Mouse (Mus musculus) common myeloid progenitor, adult 5-6 weeks (primary cell): ENCODE results near the gene Dpep3. TPM values are rescaled to one million over a fixed set of nuclear protein-coding genes. Genes with fewer than 3 reads are reported as not detected.

ENCODE experiments used
- ATAC-seq: replicated peaks from 2 replicates; pipeline ENCODE4 v1.8.0; 2016; ENCODE audit warnings: low read depth, mild to moderate bottlenecking, moderate TSS enrichment, inconsistent platforms; ENCODE audit not compliant: poor library complexity, severe bottlenecking
- total RNA-seq: library from RNA; stranded (forward); fragments of 200-1000, 187-1606 nt; gene quantifications from 2 replicates; pipeline ENCODE4 v1.2.3, GENCODE M21; 2017

Gene Dpep3
- total RNA-seq, 1 experiment from 2014 or later: not detected

DNA sequence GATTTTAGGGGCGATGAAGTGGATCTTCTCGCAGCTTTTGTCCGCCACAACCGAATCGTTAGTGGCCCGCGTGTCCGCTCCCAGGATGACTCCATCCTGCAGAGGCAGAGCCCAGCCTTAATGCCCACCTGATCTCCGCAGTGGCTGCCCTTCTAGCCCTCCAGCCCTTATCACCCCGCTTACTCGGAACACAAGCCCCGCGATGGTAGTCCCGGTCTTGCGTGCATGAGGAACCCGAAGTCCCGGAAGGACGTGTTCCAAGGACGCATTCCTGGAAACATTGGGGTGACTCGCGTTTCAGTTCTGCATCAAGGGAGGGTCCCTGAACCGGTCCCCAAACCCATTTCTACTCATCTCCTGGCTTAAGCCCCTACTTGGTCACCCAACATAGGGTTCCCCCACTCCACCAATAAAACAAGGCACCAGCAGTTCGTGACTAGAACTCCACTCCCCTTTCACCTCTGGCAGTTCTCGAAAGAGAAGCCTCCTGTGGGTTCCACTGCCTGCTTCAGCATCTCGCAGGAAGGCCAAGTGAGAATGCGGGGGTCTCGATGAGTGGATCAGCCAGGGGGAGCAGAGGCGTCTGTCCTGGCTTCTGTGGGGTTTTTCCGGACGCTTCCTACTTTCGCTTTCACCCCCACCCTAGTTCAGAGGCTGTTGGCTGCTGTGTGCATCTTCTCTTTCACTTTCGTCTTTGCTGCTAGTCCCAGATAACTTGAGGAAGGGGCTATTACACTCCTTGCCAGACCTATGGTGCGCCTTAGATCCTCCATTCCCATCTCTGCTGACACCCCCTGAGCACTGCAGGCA is 41.5 kb downstream of the Dpep3 start:
- ATAC-seq: peak; percentile 46

DNA sequence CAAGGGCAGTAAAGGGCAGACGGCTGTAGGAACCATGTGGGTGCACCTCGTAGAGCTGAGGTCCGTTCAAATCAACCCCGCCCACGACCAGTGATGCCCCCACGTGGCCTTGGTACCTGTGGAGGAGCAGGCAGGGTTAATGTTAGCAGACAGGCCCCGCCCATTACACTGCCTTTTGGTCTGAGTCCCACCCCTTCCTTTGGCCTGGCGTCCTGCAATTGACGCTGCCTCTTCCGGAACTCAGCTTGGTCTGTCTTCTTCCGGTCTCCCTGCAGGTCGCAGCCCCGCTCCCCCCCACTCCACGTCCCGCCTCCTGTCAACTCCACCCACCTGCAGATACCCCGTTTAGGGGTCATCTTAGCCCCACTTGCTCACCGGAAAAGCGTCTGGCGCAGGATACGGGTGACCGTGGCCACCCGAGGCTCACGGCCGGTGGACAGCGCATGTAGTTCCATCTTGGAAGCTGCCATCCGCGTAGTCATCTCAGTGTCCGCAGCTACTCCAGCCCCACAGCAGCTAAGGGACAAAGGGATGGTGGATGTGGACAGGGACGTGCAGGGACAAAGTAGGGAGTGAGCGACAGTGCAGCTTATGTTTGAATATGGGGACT is 42.3 kb downstream of the Dpep3 start:
- ATAC-seq: peak; percentile 80

DNA sequence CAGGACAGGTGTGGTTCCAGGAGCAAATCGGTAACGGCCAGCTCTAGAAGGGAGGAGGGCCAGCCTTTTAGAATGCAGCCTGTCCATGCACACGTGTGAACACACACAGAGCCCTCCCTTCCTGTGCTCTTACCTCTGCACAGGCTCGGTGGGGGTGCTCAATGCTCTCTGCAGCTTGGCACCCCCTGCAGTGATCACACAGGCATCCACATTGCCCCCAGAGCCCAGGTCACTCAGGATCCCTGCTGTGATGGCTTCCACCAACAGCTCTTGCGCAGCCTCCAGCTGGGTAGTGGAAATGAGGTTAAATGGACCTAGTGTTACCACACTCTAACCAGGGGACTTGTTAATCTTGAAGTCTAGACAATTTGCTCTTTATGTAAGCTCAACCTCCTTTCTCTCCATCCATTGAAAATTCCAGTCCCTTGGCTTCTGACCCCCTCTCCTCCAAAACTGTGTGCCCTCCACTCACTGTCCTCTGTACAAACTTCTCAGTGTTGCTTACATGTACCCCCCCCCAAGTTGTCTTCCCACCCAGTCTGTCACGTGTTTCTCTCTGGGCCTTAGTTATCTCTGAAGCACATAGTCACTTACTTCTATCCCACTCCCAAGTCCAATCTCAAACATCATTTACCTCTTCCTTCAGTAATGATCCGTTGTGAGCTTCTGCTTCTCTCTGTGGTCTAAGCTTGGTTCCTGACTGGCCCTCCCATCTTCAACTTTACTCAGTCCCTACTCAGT is 43.2 kb downstream of the Dpep3 start:
- ATAC-seq: no peak

DNA sequence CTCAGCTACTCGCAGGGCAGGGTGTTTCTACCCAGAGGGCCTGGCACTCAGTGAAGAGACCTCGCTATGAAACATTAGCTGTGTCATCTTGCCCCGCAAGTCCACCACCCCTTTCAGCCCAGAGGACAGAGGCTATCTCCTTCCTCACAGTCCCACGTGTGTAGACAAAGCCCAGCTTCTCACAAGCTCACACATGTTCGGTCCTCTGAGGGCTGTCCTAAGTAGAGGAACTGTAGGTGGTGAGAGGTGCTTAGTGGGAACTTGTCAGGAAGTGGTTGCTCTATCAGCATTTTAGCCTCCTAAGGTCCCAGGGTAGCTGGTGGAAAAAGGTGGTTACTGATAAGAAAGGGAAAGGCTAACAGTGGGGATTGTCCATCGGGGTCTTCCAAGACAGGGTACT is 44.1 kb downstream of the Dpep3 start:
- ATAC-seq: peak; percentile 9

DNA sequence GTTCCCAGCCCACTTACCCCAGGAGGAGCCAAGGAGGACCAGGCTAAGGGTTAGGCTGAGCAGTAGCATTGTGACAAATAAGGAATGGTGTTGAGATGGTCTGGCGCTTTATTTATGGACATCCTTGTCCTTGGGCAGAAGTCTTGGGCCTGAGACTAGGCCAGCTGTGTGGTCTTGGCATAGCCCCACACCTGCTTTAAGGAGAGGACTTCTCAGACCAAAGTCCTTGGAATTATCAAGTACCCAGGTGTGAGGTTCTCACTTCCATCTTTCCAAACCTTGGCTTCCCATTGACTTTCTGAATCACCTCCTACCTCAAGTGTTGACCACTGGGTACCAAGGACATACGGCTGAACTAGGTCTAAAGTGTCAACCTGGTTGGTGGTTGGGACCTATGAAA is 45.5 kb downstream of the Dpep3 start, which contains the start of gene Ctrl:
Gene Ctrl (minus strand): TSS at position 101 of the 400 bp plus-strand sequence.
- no peak for ATAC-seq

DNA sequence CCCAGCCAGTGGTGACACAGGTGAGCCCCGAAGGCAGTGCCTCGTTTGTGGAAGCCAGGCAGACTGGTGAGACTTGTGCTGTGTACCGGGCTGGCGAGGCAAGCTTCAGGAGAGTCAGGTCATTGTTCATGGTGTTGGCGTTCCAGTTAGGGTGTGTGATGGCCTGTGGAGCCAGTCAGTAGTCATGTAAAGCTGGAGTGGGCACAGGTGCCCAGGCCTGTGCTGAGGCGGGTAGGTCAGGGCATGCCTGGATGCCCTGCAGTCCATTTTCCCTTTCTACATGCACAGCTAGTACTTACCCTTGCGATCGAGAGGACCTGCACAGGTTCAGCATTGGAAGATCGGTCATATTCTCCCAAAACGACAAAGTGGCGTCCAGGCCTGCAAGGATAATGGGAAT is 46.7 kb downstream of the Dpep3 start:
- no peak for ATAC-seq

DNA sequence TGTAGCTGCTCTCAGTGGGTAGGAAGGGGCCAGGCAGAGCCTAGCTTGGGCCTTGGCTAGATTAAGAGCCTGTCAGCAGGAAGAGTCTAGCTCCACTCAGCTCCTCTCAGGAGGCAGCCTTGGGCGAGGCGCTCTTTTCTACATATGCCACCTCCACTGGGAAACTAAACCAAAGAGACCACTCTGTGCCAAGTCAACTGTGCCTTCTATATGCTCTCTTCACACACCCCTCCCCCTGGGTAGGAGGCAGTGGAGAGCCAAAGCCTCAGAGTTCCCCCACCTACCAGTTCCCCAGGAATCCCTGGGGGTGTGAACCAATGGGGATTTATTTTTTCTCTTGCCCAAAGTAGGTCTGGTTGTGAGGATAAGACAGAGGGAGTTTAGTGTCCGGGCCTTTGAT is 48.0 kb downstream of the Dpep3 start:
- ATAC-seq: no peak

DNA sequence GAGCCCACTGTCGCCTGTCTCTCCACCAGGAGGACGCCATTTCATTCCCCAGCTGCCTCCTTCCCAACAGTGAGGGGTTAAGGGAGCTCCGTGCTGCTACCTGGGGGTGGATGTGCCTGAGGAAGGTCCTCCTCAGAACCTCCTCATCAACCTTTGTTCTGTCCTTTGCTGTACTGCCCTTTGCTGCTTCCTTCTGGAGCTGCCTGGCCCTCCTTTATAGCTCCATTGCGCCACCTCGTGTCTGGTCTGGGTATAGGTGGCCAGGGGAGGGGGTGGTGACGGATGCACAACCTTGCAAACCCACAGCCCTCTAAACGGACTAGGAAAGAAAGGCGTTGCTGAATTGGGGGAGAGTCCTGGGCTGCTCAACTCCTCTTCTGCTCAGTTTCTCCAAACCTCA is 48.6 kb downstream of the Dpep3 start:
- peak; percentile 86 for ATAC-seq

DNA sequence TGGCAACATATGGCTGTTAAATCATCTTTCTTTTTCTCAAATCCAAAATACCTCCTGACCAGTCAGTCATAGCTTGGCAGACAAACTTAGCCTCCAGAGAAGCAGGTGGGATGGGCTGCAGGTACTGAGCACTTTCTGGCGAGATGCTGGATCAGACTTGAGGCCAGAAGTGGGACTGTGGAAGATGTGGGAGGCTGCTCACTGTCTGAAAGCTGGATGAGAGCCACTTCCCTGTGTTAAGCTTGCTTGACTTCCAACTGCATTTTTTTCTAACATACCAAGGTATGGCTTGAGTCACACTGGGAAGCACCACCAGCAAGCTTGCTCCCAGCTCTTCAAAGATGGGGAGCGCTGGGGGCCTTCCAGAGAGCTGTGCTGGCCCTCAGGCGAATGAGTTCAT is 54.1 kb downstream of the Dpep3 start:
- no peak for ATAC-seq

Other genes with a start within 250 kb of the Dpep3 start
- gene Gfod2, start 220.8 kb downstream of the Dpep3 start, total RNA-seq: 0.92 and 3.7 TPM in 2 replicates
- gene Ranbp10, start 152.1 kb downstream of the Dpep3 start, total RNA-seq: 9.4 and 13.4 TPM in 2 replicates
- gene Tsnaxip1, start 151.7 kb downstream of the Dpep3 start, total RNA-seq: not detected in 2 replicates
- gene Cenpt, start 126.2 kb downstream of the Dpep3 start, total RNA-seq: 13.4 and 16.9 TPM in 2 replicates
- 23.6 and 24.3 TPM in 2 replicates for gene Thap11, start 124.3 kb downstream of the Dpep3 start, total RNA-seq
- 50.5 and 55.0 TPM in 2 replicates for gene Nutf2, start 118.8 kb downstream of the Dpep3 start, total RNA-seq
- gene Edc4, start 98.5 kb downstream of the Dpep3 start, total RNA-seq: 32.8 and 39.7 TPM in 2 replicates
- gene Nrn1l, start 85.9 kb downstream of the Dpep3 start, total RNA-seq: not detected in 2 replicates
- gene Pskh1, start 79.0 kb downstream of the Dpep3 start, total RNA-seq: 15.6 and 23.7 TPM in 2 replicates
- gene Ctrl, start 45.6 kb downstream of the Dpep3 start, total RNA-seq: 0.14 and 2.7 TPM in 2 replicates
- gene Psmb10, start 41.0 kb downstream of the Dpep3 start, total RNA-seq: 51.3 and 62.1 TPM in 2 replicates
- 0.32 and 1.4 TPM in 2 replicates for gene Lcat, start 36.0 kb downstream of the Dpep3 start, total RNA-seq
- 1.9 and 8.1 TPM in 2 replicates for gene Slc12a4, start 13.3 kb downstream of the Dpep3 start, total RNA-seq
- gene Dus2, start 11.9 kb upstream of the Dpep3 start, total RNA-seq: 9.7 and 17.6 TPM in 2 replicates
- gene Dpep2nb, start 26.5 kb upstream of the Dpep3 start, total RNA-seq: 0.41 TPM in 1 of 2 replicates, not detected in the other
- 8.7 and 12.3 TPM in 2 replicates for gene Ddx28, start 32.5 kb upstream of the Dpep3 start, total RNA-seq
- 37.3 and 47.8 TPM in 2 replicates for gene Nfatc3, start 79.4 kb upstream of the Dpep3 start, total RNA-seq
- gene Esrp2, start 157.5 kb upstream of the Dpep3 start, total RNA-seq: not detected in 2 replicates
- gene Pla2g15, start 171.0 kb upstream of the Dpep3 start, total RNA-seq: 11.2 and 13.3 TPM in 2 replicates
- 24.0 and 28.2 TPM in 2 replicates for gene Slc7a6, start 189.4 kb upstream of the Dpep3 start, total RNA-seq
- 36.8 and 50.1 TPM in 2 replicates for gene Slc7a6os, start 231.5 kb upstream of the Dpep3 start, total RNA-seq
- gene Prmt7, start 231.5 kb upstream of the Dpep3 start, total RNA-seq: 44.0 and 51.4 TPM in 2 replicates